Mouse (Mus musculus): ENCODE data around the gene Prkaa2.

The Prkaa2 gene

GRCm38 (mm10) chr4:105108641-105109198 is 970 bp downstream of the Prkaa2 start:
- DNase-seq (ENCODE audit: low spot score in 2 of 2): no peak

- DNase-seq (ENCODE audit: low spot score in 2 of 2): no peak
These were observed 1.6 kb downstream of the Prkaa2 start for GRCm38 (mm10) chr4:105107943-105108640.

- DNase-seq (ENCODE audit: low spot score in 2 of 2): no peak
These were observed 5.4 kb downstream of the Prkaa2 start for GRCm38 (mm10) chr4:105104099-105104872.

- DNase-seq (ENCODE audit: low spot score in 2 of 2): no peak
These were observed 8.4 kb downstream of the Prkaa2 start for GRCm38 (mm10) chr4:105101337-105101688.

GRCm38 (mm10) chr4:105100508-105101336 is 9.0 kb downstream of the Prkaa2 start:
- DNase-seq (ENCODE audit: low spot score in 2 of 2): no peak

- DNase-seq (ENCODE audit: low spot score in 2 of 2): no peak
These were observed 11.0 kb downstream of the Prkaa2 start for GRCm38 (mm10) chr4:105098660-105099059.

GRCm38 (mm10) chr4:105098158-105098557 is 11.5 kb downstream of the Prkaa2 start:
- no peak for DNase-seq (ENCODE audit: low spot score in 2 of 2)

- no peak for DNase-seq (ENCODE audit: low spot score in 2 of 2)
These were observed 14.4 kb downstream of the Prkaa2 start for GRCm38 (mm10) chr4:105095316-105095715.

GRCm38 (mm10) chr4:105093951-105094350 is 15.7 kb downstream of the Prkaa2 start:
- DNase-seq (ENCODE audit: low spot score in 2 of 2): no peak

- no peak for DNase-seq (ENCODE audit: low spot score in 2 of 2)
These were observed 19.3 kb downstream of the Prkaa2 start for GRCm38 (mm10) chr4:105090417-105090816.

- DNase-seq (ENCODE audit: low spot score in 2 of 2): no peak
These were observed 20.3 kb downstream of the Prkaa2 start for GRCm38 (mm10) chr4:105089386-105089785.

GRCm38 (mm10) chr4:105088671-105089070 is 21.0 kb downstream of the Prkaa2 start:
- DNase-seq (ENCODE audit: low spot score in 2 of 2): no peak

GRCm38 (mm10) chr4:105076152-105076551 is 33.5 kb downstream of the Prkaa2 start:
- DNase-seq (ENCODE audit: low spot score in 2 of 2): no peak

GRCm38 (mm10) chr4:105071761-105072427 is 37.8 kb downstream of the Prkaa2 start:
- no peak for DNase-seq (ENCODE audit: low spot score in 2 of 2)

GRCm38 (mm10) chr4:105070982-105071381 is 38.7 kb downstream of the Prkaa2 start:
- DNase-seq (ENCODE audit: low spot score in 2 of 2): peak; percentile 8 to 38

- DNase-seq (ENCODE audit: low spot score in 2 of 2): no peak
These were observed 58.4 kb downstream of the Prkaa2 start for GRCm38 (mm10) chr4:105051291-105051690.

- no peak for DNase-seq (ENCODE audit: low spot score in 2 of 2)
These were observed 59.6 kb downstream of the Prkaa2 start for GRCm38 (mm10) chr4:105050041-105050440.

GRCm38 (mm10) chr4:105034259-105034658 is 75.4 kb downstream of the Prkaa2 start:
- no peak for DNase-seq (ENCODE audit: low spot score in 2 of 2)

GRCm38 (mm10) chr4:105033153-105033552 is 76.5 kb downstream of the Prkaa2 start:
- no peak for DNase-seq (ENCODE audit: low spot score in 2 of 2)

- DNase-seq (ENCODE audit: low spot score in 2 of 2): no peak
These were observed 78.6 kb downstream of the Prkaa2 start for GRCm38 (mm10) chr4:105031104-105031503.

GRCm38 (mm10) chr4:105027278-105027677 is 82.4 kb downstream of the Prkaa2 start:
- DNase-seq (ENCODE audit: low spot score in 2 of 2): no peak
